Mouse (Mus musculus) bone marrow macrophage, adult 2 months (primary cell): ENCODE results near the gene Tmed1.

Experiments
- CTCF ChIP-seq: IDR thresholded peaks from 2 replicates; pipeline ENCODE4 v1.5.1; 2012; ENCODE audit warnings: low read depth, mild to moderate bottlenecking, low read length, moderate library complexity
- POLR2A ChIP-seq: IDR thresholded peaks from 2 replicates; pipeline ENCODE4 v1.6.1; 2012; ENCODE audit warnings: mild to moderate bottlenecking, low read depth, low read length, borderline replicate concordance

- TF ChIP-seq CTCF (no peak), POLR2A (no peak)
Observed at GRCm38 (mm10) chr9:21463766-21464564, 46.1 kb downstream of the Tmed1 start.
